Mouse (Mus musculus) liver, adult 2 months (tissue): ENCODE measurements around the gene Sult6b1.

ENCODE experiments used
- CTCF ChIP-seq: fragments of 200-500 bp; IDR thresholded peaks from 2 replicates; pipeline ENCODE4 v1.5.1; 2011; ENCODE audit warnings: low read depth, low read length, control low read depth
- POLR2A ChIP-seq: fragments of 200-500 bp; IDR thresholded peaks from 2 replicates; pipeline ENCODE4 v1.6.1; 2011; ENCODE audit warnings: low read length, control low read depth; ENCODE audit not compliant: insufficient read depth; ENCODE audit errors: extremely low read depth

DNA sequence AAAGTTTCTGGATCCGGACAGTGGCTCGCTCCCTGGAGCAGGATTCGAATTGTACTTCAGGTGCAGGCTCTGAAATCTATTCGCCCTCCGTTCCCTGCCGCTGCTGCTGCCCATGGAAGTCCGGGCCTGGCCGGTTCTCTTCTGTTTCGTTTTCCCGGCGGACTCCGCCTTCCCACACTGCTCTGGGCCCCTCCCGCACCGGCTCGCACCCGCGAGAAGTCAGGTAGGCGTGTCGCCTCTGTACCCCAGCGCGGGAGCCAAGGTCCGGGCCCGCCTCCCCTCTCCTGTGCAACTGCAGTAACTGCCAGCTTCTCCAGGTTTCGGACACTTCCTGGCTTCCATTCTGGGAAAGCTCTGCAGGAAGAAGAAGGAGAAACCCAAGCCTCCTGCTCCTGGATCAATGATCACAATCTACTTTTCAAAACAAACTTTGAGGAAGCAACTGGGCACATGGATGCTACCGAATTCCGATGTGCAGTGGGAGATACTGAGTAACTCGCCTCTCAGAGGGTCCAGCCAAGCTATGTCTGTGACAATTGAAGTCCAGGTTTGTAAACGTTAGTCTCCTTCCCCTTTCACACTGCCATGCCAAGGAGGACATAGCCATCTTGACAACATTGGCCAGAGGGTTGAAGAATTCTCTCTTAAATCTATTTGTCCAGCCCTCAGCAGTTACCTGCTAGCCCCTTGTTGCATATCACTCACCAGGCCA, 24.2 kb downstream of the Sult6b1 start, which contains the start of gene Eif2ak2:
- TF ChIP-seq POLR2A, result peak; percentile 67; the same call in 1 of the 2 replicates
- no peak for TF ChIP-seq CTCF
